Mouse (Mus musculus): ENCODE data around the gene Olfr437. TPM values are rescaled to one million over a fixed set of nuclear protein-coding genes. Genes with fewer than 3 reads are reported as not detected.
A peak's percentile ranks its signal among the peaks of the same experiment; 100 is the strongest.
"Not testable (repeated sequence)": the region's sequence is repeated elsewhere in the genome, so short reads cannot be mapped to it uniquely, and the experiment has no call there.

Gene Olfr437
- not detected in 2 replicates for polyA plus RNA-seq (2015; fragmentation: Nextera tagmentation; extraction: Ambion mirVana)

GRCm38 (mm10) chr6:43162982-43163381 is at the start of gene Olfr437:
Gene Olfr437, plus strand, starts transcription at chr6:43163282.
- Histone ChIP-seq H3K9ac (replicated peaks) (no peak within 1 kb of the TSS), H3K27me3 (replicated peaks) (no peaks in the 10 kb centered on the region), H3K4me2 (no peak within 1 kb of the TSS), H3K4me1 (no peaks in the 10 kb centered on the region), H3K36me3 (no peaks in the 10 kb centered on the region), H3K4me3 (replicated peaks) (no peak within 1 kb of the TSS), H3K9me3 (replicated peaks) (no peaks in the 10 kb centered on the region), H3K27ac (replicated peaks) (no peak within 1 kb of the TSS)
- 70% methylated on average over 3 of the region's 3 CpGs for WGBS
- ATAC-seq (ENCODE audit: low FRiP score), result no peak

- H3K4me1 ChIP-seq; H3K27me3 ChIP-seq (replicated peaks); H3K9me3 ChIP-seq (replicated peaks); H3K4me3 ChIP-seq (replicated peaks); H3K36me3 ChIP-seq; H3K9ac ChIP-seq (replicated peaks); H3K27ac ChIP-seq (replicated peaks); ATAC-seq (ENCODE audit: low FRiP score); H3K4me2 ChIP-seq: not testable (repeated sequence)
- 89% methylated on average over 2 of the region's 2 CpGs for WGBS
Measured at GRCm38 (mm10) chr6:43146267-43146666, 16.8 kb upstream of the Olfr437 start, which contains the start of gene Olfr237-ps1. Gene Olfr237-ps1, plus strand, starts transcription at chr6:43146567.

- H3K4me1 ChIP-seq, result no peaks in the 10 kb centered on the region
- ATAC-seq (ENCODE audit: low FRiP score), result no peak
- 48% methylated on average over 1 of the region's 1 CpGs for WGBS
- no peaks in the 10 kb centered on the region for H3K27me3 ChIP-seq (replicated peaks)
- H3K9ac ChIP-seq (replicated peaks), result no peak overlapping the region
- no peak overlapping the region for H3K4me3 ChIP-seq (replicated peaks)
- no peak overlapping the region for H3K27ac ChIP-seq (replicated peaks)
- no peaks in the 10 kb centered on the region for H3K36me3 ChIP-seq
- H3K4me2 ChIP-seq, result no peak overlapping the region
- H3K9me3 ChIP-seq (replicated peaks), result no peaks in the 10 kb centered on the region
Measured at GRCm38 (mm10) chr6:43159502-43159901, 3.6 kb upstream of the Olfr437 start.

- 98% methylated on average over 4 of the region's 4 CpGs for WGBS
- no peak for ATAC-seq (ENCODE audit: low FRiP score)
Measured at GRCm38 (mm10) chr6:43167246-43167645, 4.2 kb downstream of the Olfr437 start.

GRCm38 (mm10) chr6:43171840-43172239 is 8.8 kb downstream of the Olfr437 start, which contains the start of gene Olfr13:
Gene Olfr13, plus strand, starts transcription at chr6:43172140.
- no peak for ATAC-seq (ENCODE audit: low FRiP score)
- Histone ChIP-seq H3K27ac (replicated peaks) (no peak within 1 kb of the TSS), H3K9ac (replicated peaks) (no peak within 1 kb of the TSS), H3K36me3 (no peaks in the 10 kb centered on the region), H3K27me3 (replicated peaks) (no peaks in the 10 kb centered on the region), H3K4me3 (replicated peaks) (no peak within 1 kb of the TSS), H3K9me3 (replicated peaks) (no peaks in the 10 kb centered on the region), H3K4me1 (no peaks in the 10 kb centered on the region), H3K4me2 (no peak within 1 kb of the TSS)
- 74% methylated on average over 4 of the region's 4 CpGs for whole genome bisulfite sequencing

More at GRCm38 (mm10) chr6:43167246-43167645, 4.2 kb downstream of the Olfr437 start:
- Histone ChIP-seq H3K36me3 (no peaks in the 10 kb centered on the region), H3K27me3 (replicated peaks) (no peaks in the 10 kb centered on the region), H3K9ac (replicated peaks) (no peak overlapping the region), H3K4me3 (replicated peaks) (no peak overlapping the region), H3K4me2 (no peak overlapping the region), H3K9me3 (replicated peaks) (no peaks in the 10 kb centered on the region), H3K27ac (replicated peaks) (no peak overlapping the region), H3K4me1 (no peaks in the 10 kb centered on the region)

- peak overlapping the region; percentile 4; the same call in 1 of the 2 replicates for H3K27ac ChIP-seq (replicated peaks)
- no peak for ATAC-seq (ENCODE audit: low FRiP score)
Measured at GRCm38 (mm10) chr6:43178129-43178528, 15.0 kb downstream of the Olfr437 start.

GRCm38 (mm10) chr6:43178584-43179501 is 15.8 kb downstream of the Olfr437 start:
- WGBS, result 57% methylated on average over 6 of the region's 6 CpGs
- Histone ChIP-seq H3K4me3 (replicated peaks) (no peak overlapping the region), H3K9me3 (replicated peaks) (no peaks in the 10 kb centered on the region), H3K4me2 (no peak overlapping the region), H3K4me1 (peaks cover 8% of the 10 kb centered on the region), H3K27me3 (replicated peaks) (no peaks in the 10 kb centered on the region), H3K9ac (replicated peaks) (no peak overlapping the region), H3K36me3 (no peaks in the 10 kb centered on the region), H3K27ac (replicated peaks) (0 out of 2 replicates have a peak overlapping the region, but pooled peaks have one; percentile 4)
- ATAC-seq (ENCODE audit: low FRiP score), result peak; percentile 77

More at GRCm38 (mm10) chr6:43178129-43178528, 15.0 kb downstream of the Olfr437 start:
- Histone ChIP-seq H3K4me3 (replicated peaks) (no peak overlapping the region), H3K36me3 (no peaks in the 10 kb centered on the region), H3K27me3 (replicated peaks) (no peaks in the 10 kb centered on the region), H3K9ac (replicated peaks) (no peak overlapping the region), H3K4me1 (peaks cover 8% of the 10 kb centered on the region), H3K9me3 (replicated peaks) (no peaks in the 10 kb centered on the region), H3K4me2 (no peak overlapping the region)
- WGBS, result 90% methylated on average over 1 of the region's 1 CpGs

GRCm38 (mm10) chr6:43190986-43191385 is 27.9 kb downstream of the Olfr437 start:
- H3K27me3 ChIP-seq (replicated peaks), result no peaks in the 10 kb centered on the region
- H3K4me1 ChIP-seq, result no peaks in the 10 kb centered on the region
- no peak overlapping the region for H3K4me3 ChIP-seq (replicated peaks)
- WGBS, result 79% methylated on average over 3 of the region's 3 CpGs
- no peak overlapping the region for H3K4me2 ChIP-seq
- H3K9me3 ChIP-seq (replicated peaks), result no peaks in the 10 kb centered on the region
- ATAC-seq (ENCODE audit: low FRiP score), result no peak
- H3K9ac ChIP-seq (replicated peaks), result no peak overlapping the region
- H3K27ac ChIP-seq (replicated peaks), result no peak overlapping the region
- H3K36me3 ChIP-seq, result no peaks in the 10 kb centered on the region

GRCm38 (mm10) chr6:43196781-43197180 is 33.7 kb downstream of the Olfr437 start, which contains the start of gene Olfr435:
Gene Olfr435, plus strand, starts transcription at chr6:43197146.
- no peak within 1 kb of the TSS for H3K9ac ChIP-seq (replicated peaks)
- ATAC-seq (ENCODE audit: low FRiP score), result no peak
- no peak within 1 kb of the TSS for H3K27ac ChIP-seq (replicated peaks)
- no peaks in the 10 kb centered on the region for H3K36me3 ChIP-seq
- H3K9me3 ChIP-seq (replicated peaks), result no peaks in the 10 kb centered on the region
- no peaks in the 10 kb centered on the region for H3K27me3 ChIP-seq (replicated peaks)
- no peaks in the 10 kb centered on the region for H3K4me1 ChIP-seq
- no peak within 1 kb of the TSS for H3K4me2 ChIP-seq
- no peak within 1 kb of the TSS for H3K4me3 ChIP-seq (replicated peaks)

- Histone ChIP-seq H3K27me3 (replicated peaks) (no peaks in the 10 kb centered on the region), H3K4me3 (replicated peaks) (no peak overlapping the region), H3K9ac (replicated peaks) (no peak overlapping the region), H3K4me1 (no peaks in the 10 kb centered on the region), H3K27ac (replicated peaks) (no peak overlapping the region), H3K9me3 (replicated peaks) (no peaks in the 10 kb centered on the region), H3K36me3 (no peaks in the 10 kb centered on the region), H3K4me2 (no peak overlapping the region)
- ATAC-seq (ENCODE audit: low FRiP score), result no peak
- WGBS, result 82% methylated on average over 3 of the region's 3 CpGs
Measured at GRCm38 (mm10) chr6:43198094-43198493, 35.0 kb downstream of the Olfr437 start.

GRCm38 (mm10) chr6:43202786-43203185 is 39.7 kb downstream of the Olfr437 start:
- Histone ChIP-seq H3K9ac (replicated peaks) (no peak overlapping the region), H3K9me3 (replicated peaks) (no peaks in the 10 kb centered on the region), H3K4me1 (no peaks in the 10 kb centered on the region), H3K27me3 (replicated peaks) (no peaks in the 10 kb centered on the region), H3K36me3 (no peaks in the 10 kb centered on the region), H3K27ac (replicated peaks) (no peak overlapping the region), H3K4me3 (replicated peaks) (no peak overlapping the region), H3K4me2 (no peak overlapping the region)
- no peak for ATAC-seq (ENCODE audit: low FRiP score)

- Histone ChIP-seq H3K27ac (replicated peaks) (no peak overlapping the region), H3K4me3 (replicated peaks) (no peak overlapping the region), H3K9me3 (replicated peaks) (no peaks in the 10 kb centered on the region), H3K36me3 (no peaks in the 10 kb centered on the region), H3K9ac (replicated peaks) (no peak overlapping the region), H3K4me1 (no peaks in the 10 kb centered on the region), H3K4me2 (no peak overlapping the region), H3K27me3 (replicated peaks) (no peaks in the 10 kb centered on the region)
- WGBS, result 21% methylated on average over 2 of the region's 2 CpGs
- ATAC-seq (ENCODE audit: low FRiP score), result no peak
Measured at GRCm38 (mm10) chr6:43205355-43205754, 42.3 kb downstream of the Olfr437 start.

Data from neural tube, embryonic 15.5 days (tissue).